Mouse (Mus musculus) ovary, adult 2 months (tissue): ENCODE measurements around the gene Arhgap45. TPM values are rescaled to one million over a fixed set of nuclear protein-coding genes. Genes with fewer than 3 reads are reported as not detected.

ENCODE experiments used
- polyA plus RNA-seq: library from polyadenylated mRNA; depleted of rRNA; stranded (reverse); fragments of >200 nt; gene quantifications from 2 replicates; pipeline ENCODE4 v1.2.3, GENCODE M21; 2012; rRNA removed

Arhgap45 gene
- polyA plus RNA-seq, result 23.1 and 27.9 TPM in 2 replicates

DNA sequence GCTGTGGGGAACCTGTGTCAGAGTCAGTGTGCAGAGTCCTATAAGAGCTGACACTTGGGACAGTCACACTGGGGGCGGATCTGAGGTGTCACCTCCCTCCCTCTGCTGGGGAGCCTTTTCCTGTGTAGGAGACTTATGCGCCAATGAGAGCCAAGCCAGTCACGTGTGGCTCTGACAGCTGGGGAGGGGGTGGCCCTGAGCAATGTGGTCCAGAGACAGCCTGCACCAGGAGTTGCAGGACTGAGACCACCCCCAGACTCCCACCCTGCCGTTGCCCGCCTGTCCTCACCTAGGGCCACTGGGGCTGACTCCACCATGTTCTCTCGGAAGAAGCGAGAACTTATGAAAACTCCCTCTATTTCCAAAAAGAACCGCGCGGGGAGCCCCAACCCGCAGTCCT is at the start of gene Arhgap45:
Gene Arhgap45, plus strand, starts transcription at position 143 of the 400 bp plus-strand sequence.

DNA sequence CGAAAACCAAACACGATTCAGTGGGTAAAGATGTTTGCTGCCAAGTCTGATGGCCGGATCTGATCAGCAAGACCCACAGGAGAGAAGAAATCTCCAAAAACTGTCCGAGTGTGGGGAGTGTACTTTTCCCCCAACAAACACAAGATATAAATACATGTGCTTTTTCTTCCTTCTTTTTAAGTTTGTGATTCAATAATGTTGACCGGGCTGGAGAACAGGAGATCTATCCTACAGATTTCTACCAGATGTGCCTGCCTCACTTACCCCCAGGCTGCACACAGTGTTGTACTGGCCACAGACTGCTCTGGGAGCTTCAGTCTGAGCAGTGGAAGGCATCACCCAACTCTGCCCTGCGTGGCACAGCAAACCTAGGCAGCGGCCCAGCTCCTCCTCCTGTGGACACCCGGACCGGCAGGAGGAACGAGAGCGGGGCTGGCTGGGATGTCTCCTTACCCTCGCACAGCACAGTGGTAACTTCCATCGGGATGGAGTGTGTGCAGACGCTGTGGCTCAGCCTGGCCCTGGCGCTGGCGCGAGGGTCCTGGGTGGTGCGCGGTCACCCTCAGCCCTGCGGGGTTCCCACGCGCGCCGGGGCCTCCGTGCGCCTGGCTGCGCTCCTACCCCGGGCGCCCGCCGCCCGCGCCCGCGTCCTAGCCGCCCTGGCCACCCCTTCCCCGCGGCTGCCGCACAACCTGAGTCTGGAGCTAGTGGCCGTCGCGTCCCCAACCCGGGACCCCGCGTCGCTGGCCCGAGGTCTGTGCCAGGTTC is 45.9 kb upstream of the Arhgap45 start, which contains the start of gene Grin3b:
Gene Grin3b, plus strand, starts transcription at position 301 of the 768 bp plus-strand sequence.

DNA sequence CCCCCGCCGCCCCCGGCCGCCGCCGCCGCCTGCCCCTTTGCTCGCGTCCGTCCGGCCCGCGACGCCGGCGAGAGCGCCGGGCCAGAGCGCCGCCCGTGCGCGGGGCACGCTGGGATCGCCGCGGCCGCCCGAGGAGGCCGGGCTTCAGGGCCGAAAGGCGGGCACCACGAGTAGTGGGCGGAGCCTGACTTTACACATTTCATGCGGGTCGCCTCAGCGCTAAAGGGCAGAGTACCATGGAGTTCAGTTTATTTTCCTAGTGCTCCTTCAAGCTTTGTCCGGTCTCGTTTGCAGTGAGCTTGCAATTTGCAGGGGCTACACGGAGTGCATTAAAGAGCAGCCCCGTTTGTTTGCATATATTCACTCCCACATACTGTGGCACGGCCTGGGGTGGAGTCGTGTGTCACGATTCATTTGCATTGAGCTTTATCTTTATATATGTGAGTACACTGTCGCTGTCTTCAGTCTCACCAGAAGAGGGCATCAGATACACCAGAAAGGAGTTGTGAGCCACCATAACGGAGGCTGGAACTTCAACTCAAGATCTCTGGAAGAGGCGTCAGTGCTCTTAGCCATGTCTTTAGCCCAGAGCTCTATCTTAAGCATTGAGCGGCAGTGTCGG is 32.1 kb upstream of the Arhgap45 start, which contains the start of gene Tmem259:
Gene Tmem259, minus strand, starts transcription at position 136 of the 622 bp plus-strand sequence.

DNA sequence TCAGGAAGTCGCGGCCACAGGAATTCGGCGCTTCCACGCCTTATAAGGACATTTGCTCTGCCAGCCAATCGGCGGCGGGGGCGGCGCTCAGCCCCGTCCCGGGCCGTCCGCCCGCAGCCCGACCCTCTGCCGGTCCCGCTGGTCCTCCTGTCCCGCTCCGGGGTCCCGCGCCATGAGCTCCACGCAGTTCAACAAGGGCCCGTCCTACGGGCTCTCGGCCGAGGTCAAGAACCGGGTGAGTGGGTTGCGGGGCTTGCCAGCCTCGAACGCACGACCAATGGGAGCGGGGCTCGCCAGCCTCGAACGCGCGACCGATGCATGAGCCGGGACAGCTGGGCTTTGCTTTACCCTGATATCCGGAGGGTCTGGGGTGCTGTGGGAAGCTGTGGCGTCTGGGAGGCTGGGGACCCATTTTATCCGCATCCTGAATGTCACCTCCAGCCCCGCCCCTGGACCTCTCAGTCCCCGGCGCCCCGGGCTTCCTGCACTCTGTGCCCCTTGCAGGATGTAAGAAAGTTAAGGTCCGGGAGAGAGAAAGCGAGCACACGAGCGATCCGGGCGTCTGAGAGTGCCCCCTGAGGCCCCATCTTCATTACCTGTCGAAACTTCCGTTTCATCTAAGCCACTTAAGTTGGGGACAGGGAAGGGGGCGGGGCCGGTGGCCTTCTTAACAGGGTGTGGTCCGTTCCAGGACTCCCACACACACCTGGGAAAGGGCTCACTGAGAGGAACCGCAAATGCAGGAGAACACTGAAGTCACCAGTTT is 27.8 kb upstream of the Arhgap45 start, which contains the start of gene Cnn2:
Gene Cnn2, plus strand, starts transcription at position 79 of the 766 bp plus-strand sequence.

DNA sequence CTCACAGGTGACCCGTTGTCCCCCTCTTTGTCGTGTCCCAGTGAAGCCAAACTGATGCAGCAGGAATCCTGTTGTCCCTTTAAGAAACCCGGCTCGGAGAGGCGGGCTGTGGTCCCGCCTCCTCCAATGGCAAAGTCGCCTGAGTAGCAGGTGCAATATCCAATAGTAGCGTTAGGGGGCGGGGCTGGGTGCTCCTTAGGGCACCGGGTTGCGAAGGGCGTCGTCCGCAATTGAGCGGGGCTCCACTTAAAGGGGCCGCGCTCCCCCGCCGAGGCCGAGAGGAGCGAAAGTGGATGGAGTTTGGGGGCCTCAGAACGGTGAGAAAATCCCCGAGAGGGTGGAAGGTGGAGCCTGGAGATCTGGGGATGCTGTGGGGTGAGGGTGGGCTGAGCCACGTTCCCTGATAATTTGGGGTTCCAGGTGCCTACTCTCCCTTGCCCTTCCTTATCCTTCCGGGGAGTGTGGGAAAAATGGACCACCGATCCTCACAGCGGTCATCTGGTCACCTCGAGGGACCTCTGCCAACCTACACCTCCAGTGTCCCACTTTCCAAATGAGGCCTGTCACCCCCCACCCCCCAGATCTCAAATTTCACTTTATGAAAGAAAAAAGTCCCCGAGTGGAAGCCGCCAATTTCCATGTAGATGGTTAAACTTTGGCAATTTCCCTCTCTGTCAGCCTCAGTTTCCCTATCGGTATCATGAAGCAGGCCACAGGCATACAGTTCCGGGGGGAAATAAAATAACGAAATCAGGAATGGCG is 20.0 kb upstream of the Arhgap45 start, which contains the start of gene Abca7:
Gene Abca7, plus strand, starts transcription at position 223 of the 762 bp plus-strand sequence.

DNA sequence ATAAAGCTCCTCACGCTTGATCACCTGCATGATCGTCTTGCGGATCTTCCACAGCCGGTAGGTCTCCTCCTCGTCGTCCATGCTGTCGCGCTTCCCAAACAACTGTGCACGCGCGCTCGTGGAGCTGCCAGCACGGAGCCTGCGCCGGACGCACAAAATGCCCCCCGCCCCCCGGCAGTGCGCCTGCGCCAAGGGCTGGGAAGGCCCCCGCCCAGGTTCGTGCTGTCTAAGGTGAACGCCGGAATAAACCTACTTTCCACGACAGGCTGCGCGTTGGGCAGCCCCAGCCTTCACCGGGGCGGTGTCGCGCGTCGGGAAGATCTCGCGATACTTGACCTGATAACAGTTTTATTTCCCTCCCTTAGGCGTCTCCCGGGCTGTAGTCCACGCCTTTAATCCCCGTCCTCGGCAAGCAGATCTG is 23.1 kb downstream of the Arhgap45 start, which contains the start of gene Polr2e:
Gene Polr2e, minus strand, starts transcription at position 237 of the 421 bp plus-strand sequence.

DNA sequence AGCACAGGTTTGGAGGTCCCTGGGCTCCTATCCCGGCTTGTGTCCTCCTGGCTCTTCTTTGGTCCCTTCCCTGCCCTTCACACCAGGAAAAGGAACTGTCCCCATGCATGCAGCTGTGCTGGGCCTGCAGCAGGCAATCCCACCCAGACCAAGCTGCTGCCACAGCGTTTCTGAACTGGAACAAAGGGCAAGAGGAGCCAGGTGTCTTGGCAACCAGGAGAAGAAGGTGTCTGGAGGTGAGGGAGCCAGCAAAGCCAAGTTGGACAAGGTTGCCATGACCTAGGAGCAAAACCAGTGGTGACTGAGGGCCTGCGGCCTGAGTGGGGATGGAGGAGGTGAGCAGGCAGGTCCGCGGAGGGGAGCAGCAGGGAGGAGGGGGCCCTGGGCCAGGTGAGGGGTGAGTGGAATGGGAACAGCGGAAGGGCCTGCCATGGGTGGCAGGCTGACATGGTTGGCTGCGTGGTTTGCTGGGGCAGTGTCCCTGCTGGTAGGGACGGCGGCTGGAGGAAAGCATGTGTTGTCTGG is 30.6 kb downstream of the Arhgap45 start, which contains the start of gene Gpx4:
Gene Gpx4, plus strand, starts transcription at position 126 of the 525 bp plus-strand sequence.

Other genes with a start within 250 kb of the Arhgap45 start
- 308 and 375 TPM in 2 replicates for gene Rnf126, start 249.7 kb upstream of the Arhgap45 start, polyA plus RNA-seq
- gene Fstl3, start 239.4 kb upstream of the Arhgap45 start, polyA plus RNA-seq, result 44.1 and 45.1 TPM in 2 replicates
- 0.20 and 0.37 TPM in 2 replicates for gene Prss57, start 225.7 kb upstream of the Arhgap45 start, polyA plus RNA-seq
- 90.7 and 101 TPM in 2 replicates for gene Palm, start 223.1 kb upstream of the Arhgap45 start, polyA plus RNA-seq
- 5.1 and 6.2 TPM in 2 replicates for gene Misp, start 195.7 kb upstream of the Arhgap45 start, polyA plus RNA-seq
- 420 and 461 TPM in 2 replicates for gene Ptbp1, start 162.2 kb upstream of the Arhgap45 start, polyA plus RNA-seq
- 9.7 and 11.8 TPM in 2 replicates for gene Prtn3, start 142.2 kb upstream of the Arhgap45 start, polyA plus RNA-seq
- 55.3 and 72.1 TPM in 2 replicates for gene Plppr3, start 142.0 kb upstream of the Arhgap45 start, polyA plus RNA-seq
- gene Elane, start 130.4 kb upstream of the Arhgap45 start, polyA plus RNA-seq, result 0.20 and 1.7 TPM in 2 replicates
- 3,404 and 4,096 TPM in 2 replicates for gene Cfd, start 125.8 kb upstream of the Arhgap45 start, polyA plus RNA-seq
- 147 and 148 TPM in 2 replicates for gene Med16, start 107.7 kb upstream of the Arhgap45 start, polyA plus RNA-seq
- gene Gm26602, start 105.8 kb upstream of the Arhgap45 start, polyA plus RNA-seq, result not detected in 2 replicates
- 11.7 and 14.4 TPM in 2 replicates for gene Kiss1r, start 99.7 kb upstream of the Arhgap45 start, polyA plus RNA-seq
- 253 and 262 TPM in 2 replicates for gene R3hdm4, start 95.4 kb upstream of the Arhgap45 start, polyA plus RNA-seq
- 12.3 and 12.7 TPM in 2 replicates for gene Arid3a, start 89.6 kb upstream of the Arhgap45 start, polyA plus RNA-seq
- gene Wdr18, start 56.5 kb upstream of the Arhgap45 start, polyA plus RNA-seq, result 93.7 and 94.3 TPM in 2 replicates
- 0.26 and 0.77 TPM in 2 replicates for gene Grin3b, start 45.9 kb upstream of the Arhgap45 start, polyA plus RNA-seq
- 471 and 485 TPM in 2 replicates for gene Tmem259, start 32.3 kb upstream of the Arhgap45 start, polyA plus RNA-seq
- 287 and 331 TPM in 2 replicates for gene Cnn2, start 28.1 kb upstream of the Arhgap45 start, polyA plus RNA-seq
- 20.1 and 25.5 TPM in 2 replicates for gene Abca7, start 20.2 kb upstream of the Arhgap45 start, polyA plus RNA-seq
- gene Polr2e, start 23.1 kb downstream of the Arhgap45 start, polyA plus RNA-seq, result 406 and 421 TPM in 2 replicates
- gene Gpx4, start 30.5 kb downstream of the Arhgap45 start, polyA plus RNA-seq, result 613 and 620 TPM in 2 replicates
- 85.9 and 89.3 TPM in 2 replicates for gene Sbno2, start 88.9 kb downstream of the Arhgap45 start, polyA plus RNA-seq
- gene Stk11, start 99.2 kb downstream of the Arhgap45 start, polyA plus RNA-seq, result 186 and 203 TPM in 2 replicates
- 1,675 and 3,137 TPM in 2 replicates for gene Atp5d, start 122.0 kb downstream of the Arhgap45 start, polyA plus RNA-seq
- gene Cbarp, start 124.2 kb downstream of the Arhgap45 start, polyA plus RNA-seq, result 58.9 and 61.5 TPM in 2 replicates
- gene Midn, start 131.6 kb downstream of the Arhgap45 start, polyA plus RNA-seq, result 221 and 248 TPM in 2 replicates
- 166 and 186 TPM in 2 replicates for gene Cirbp, start 149.3 kb downstream of the Arhgap45 start, polyA plus RNA-seq
- gene 1600002K03Rik, start 156.3 kb downstream of the Arhgap45 start, polyA plus RNA-seq, result 11.6 and 15.0 TPM in 2 replicates
- gene Efna2, start 162.8 kb downstream of the Arhgap45 start, polyA plus RNA-seq, result 24.1 and 27.6 TPM in 2 replicates
- gene Mum1, start 209.8 kb downstream of the Arhgap45 start, polyA plus RNA-seq, result 50.0 and 52.1 TPM in 2 replicates
- 763 TPM in 2 replicates for gene Ndufs7, start 232.5 kb downstream of the Arhgap45 start, polyA plus RNA-seq
- gene Gamt, start 244.4 kb downstream of the Arhgap45 start, polyA plus RNA-seq, result 151 and 218 TPM in 2 replicates
- gene Dazap1, start 244.8 kb downstream of the Arhgap45 start, polyA plus RNA-seq, result 82.9 and 83.0 TPM in 2 replicates